Mouse (Mus musculus) stomach, postnatal 0 days (tissue): ENCODE data around the gene Auh. TPM values are rescaled to one million over a fixed set of nuclear protein-coding genes. Genes with fewer than 3 reads are reported as not detected.

ENCODE experiments used
- ATAC-seq: fragments of 200-750 bp; cut with Nextera tagmentation; 2 replicates; pipeline ENCODE4 v1.8.0; 2017; ENCODE audit not compliant: low FRiP score, low TSS enrichment
- DNase-seq: peaks from one replicate; pipeline ENCODE4 v3.0.0-alpha.2; 2016; ENCODE audit warnings: low spot score
- H3K27ac ChIP-seq: fragments of 300-500 bp; sonication (generic); replicated peaks from 2 replicates; pipeline ENCODE4 v1.5.1; 2014; ENCODE audit warnings: mild to moderate bottlenecking, control low read depth
- H3K27me3 ChIP-seq: fragments of 300-500 bp; sonication (generic); 2 replicates; pipeline ENCODE4 v1.6.1; 2014; ENCODE audit warnings: low read length; ENCODE audit not compliant: control insufficient read depth, insufficient read depth
- H3K36me3 ChIP-seq: fragments of 300-500 bp; sonication (generic); 2 replicates; pipeline ENCODE4 v1.6.1; 2014; ENCODE audit warnings: low read length, mixed read lengths; ENCODE audit not compliant: control insufficient read depth, insufficient read depth
- H3K4me1 ChIP-seq: fragments of 300-500 bp; sonication (generic); replicated peaks from 2 replicates; pipeline ENCODE4 v1.6.1; 2014; ENCODE audit warnings: antibody characterized with exemption; ENCODE audit not compliant: control insufficient read depth, insufficient read depth
- H3K4me2 ChIP-seq: fragments of 300-500 bp; sonication (generic); replicated peaks from 2 replicates; pipeline ENCODE4 v1.6.1; 2014; ENCODE audit warnings: low read depth, mild to moderate bottlenecking, control low read depth, moderate library complexity
- H3K4me3 ChIP-seq: fragments of 300-500 bp; sonication (generic); 2 replicates; pipeline ENCODE4 v1.5.1; 2014; ENCODE audit warnings: low read depth, low read length, control low read depth
- H3K9ac ChIP-seq: fragments of 300-500 bp; sonication (generic); 2 replicates; pipeline ENCODE4 v1.6.1; 2014; ENCODE audit warnings: mild to moderate bottlenecking, low read length, control low read depth, mixed read lengths
- H3K9me3 ChIP-seq: fragments of 300-500 bp; sonication (generic); 2 replicates; pipeline ENCODE4 v1.6.1; 2016; ENCODE audit warnings: low read length; ENCODE audit not compliant: control insufficient read depth
- CTCF ChIP-seq: IDR thresholded peaks from 2 replicates; pipeline ENCODE4 v1.5.1; 2016; ENCODE audit warnings: antibody characterized with exemption, low read depth, mild to moderate bottlenecking, moderate library complexity
- EP300 ChIP-seq: optimal IDR thresholded peaks from 2 replicates; pipeline ENCODE3; 2016; ENCODE audit warnings: antibody characterized with exemption
- WGBS: fragments of 180-500 bp; shearing (Covaris S2); extraction: QIAGEN DNeasy Blood & Tissue Kit; methylation state at CpG from one replicate; pipeline ENCODE4 v1.1.7; 2014; 5-methylcytosine and 5-hydroxymethylcytosine counted together
- polyA plus RNA-seq: library from polyadenylated mRNA; unstranded; fragments of >200 nt; fragmentation: Nextera tagmentation; extraction: Ambion mirVana; gene quantifications from 2 replicates; pipeline ENCODE4 v1.2.1, GENCODE M21; 2015

Auh gene
- polyA plus RNA-seq, 1 experiment from 2014 or later, result 41.4 TPM

GRCm38 (mm10) chr13:52942876-52943388 is 13.5 kb upstream of the Auh start:
- no peak overlapping the region for H3K9ac ChIP-seq
- H3K9me3 ChIP-seq, result no peaks in the 10 kb centered on the region
- no peak for ATAC-seq
- H3K27me3 ChIP-seq, result no peaks in the 10 kb centered on the region
- H3K4me3 ChIP-seq, result no peak overlapping the region
- DNase-seq, result no peak
- TF ChIP-seq CTCF (no peak), EP300 (no peak)
- no peaks in the 10 kb centered on the region for H3K4me1 ChIP-seq
- H3K36me3 ChIP-seq, result no peaks in the 10 kb centered on the region
- H3K4me2 ChIP-seq, result no peak overlapping the region
- H3K27ac ChIP-seq, result no peak overlapping the region
- 83% methylated on average over 1 of the region's 1 CpGs for WGBS

GRCm38 (mm10) chr13:52940956-52941355 is 11.5 kb upstream of the Auh start:
- no peak for TF ChIP-seq CTCF
- no peak for TF ChIP-seq EP300
- Histone ChIP-seq H3K27ac (no peak overlapping the region), H3K9ac (no peak overlapping the region), H3K9me3 (no peaks in the 10 kb centered on the region), H3K4me2 (no peak overlapping the region), H3K36me3 (no peaks in the 10 kb centered on the region), H3K27me3 (no peaks in the 10 kb centered on the region), H3K4me1 (no peaks in the 10 kb centered on the region), H3K4me3 (no peak overlapping the region)
- DNase-seq (no peak), ATAC-seq (no peak)
- WGBS, result 71% methylated on average over 7 of the region's 7 CpGs

- DNase-seq (no peak), ATAC-seq (no peak)
- H3K27ac ChIP-seq, result no peak overlapping the region
- H3K4me2 ChIP-seq, result no peak overlapping the region
- H3K27me3 ChIP-seq, result no peaks in the 10 kb centered on the region
- TF ChIP-seq CTCF (no peak), EP300 (no peak)
- H3K4me1 ChIP-seq, result no peaks in the 10 kb centered on the region
- H3K36me3 ChIP-seq, result no peaks in the 10 kb centered on the region
- H3K9ac ChIP-seq, result no peak overlapping the region
- WGBS, result 57% methylated on average over 10 of the region's 10 CpGs
- H3K4me3 ChIP-seq, result no peak overlapping the region
- no peaks in the 10 kb centered on the region for H3K9me3 ChIP-seq
These were observed 1.1 kb upstream of the Auh start for GRCm38 (mm10) chr13:52930582-52930981.

- no peak for DNase-seq
- Histone ChIP-seq H3K4me1 (no peaks in the 10 kb centered on the region), H3K4me2 (peak overlapping the region; percentile 69), H3K4me3 (peak overlapping the region; percentile 81), H3K27ac (no peak overlapping the region), H3K9ac (peak overlapping the region; percentile 87), H3K27me3 (no peaks in the 10 kb centered on the region), H3K36me3 (no peaks in the 10 kb centered on the region), H3K9me3 (no peaks in the 10 kb centered on the region)
- WGBS, result 56% methylated on average over 9 of the region's 9 CpGs
- ATAC-seq, result no peak
- TF ChIP-seq EP300 (no peak), CTCF (peak; percentile 7; the same call in 1 of the 2 replicates)
These were observed 1.1 kb downstream of the Auh start for GRCm38 (mm10) chr13:52928392-52928791.

- Histone ChIP-seq H3K27ac (no peak overlapping the region), H3K9ac (no peak overlapping the region), H3K4me1 (no peaks in the 10 kb centered on the region), H3K9me3 (no peaks in the 10 kb centered on the region), H3K36me3 (no peaks in the 10 kb centered on the region), H3K4me3 (no peak overlapping the region), H3K27me3 (no peaks in the 10 kb centered on the region), H3K4me2 (no peak overlapping the region)
- ATAC-seq, result no peak
- no peak for DNase-seq
- TF ChIP-seq CTCF, result no peak
- no peak for TF ChIP-seq EP300
- 55% methylated on average over 5 of the region's 5 CpGs for WGBS
These were observed 5.0 kb downstream of the Auh start for GRCm38 (mm10) chr13:52924457-52924856.

GRCm38 (mm10) chr13:52921966-52922365 is 7.5 kb downstream of the Auh start:
- TF ChIP-seq EP300, result no peak
- no peak for TF ChIP-seq CTCF
- no peak overlapping the region for H3K27ac ChIP-seq
- whole genome bisulfite sequencing, result 71% methylated on average over 8 of the region's 8 CpGs
- no peaks in the 10 kb centered on the region for H3K36me3 ChIP-seq
- H3K4me2 ChIP-seq, result no peak overlapping the region
- no peaks in the 10 kb centered on the region for H3K27me3 ChIP-seq
- H3K4me1 ChIP-seq, result no peaks in the 10 kb centered on the region
- DNase-seq (no peak), ATAC-seq (no peak)
- no peak overlapping the region for H3K9ac ChIP-seq
- no peak overlapping the region for H3K4me3 ChIP-seq
- no peaks in the 10 kb centered on the region for H3K9me3 ChIP-seq
